Mouse (Mus musculus) adrenal gland, adult 10 weeks (tissue): Measurements from ENCODE around the gene Pnliprp2. TPM values are rescaled to one million over a fixed set of nuclear protein-coding genes. Genes with fewer than 3 reads are reported as not detected.

Source experiments
- polyA plus RNA-seq: library from polyadenylated mRNA; stranded (reverse); fragments of 350-450 nt; fragmentation: Illumina TruSeq; extraction: RNeasy Lipid Tissue Mini Kit (QIAGEN cat#74804); gene quantifications from one replicate; pipeline ENCODE4 v1.2.3, GENCODE M21; 2014; ENCODE audit warnings: low read depth, low replicate concordance

The Pnliprp2 gene
- not detected for polyA plus RNA-seq

DNA sequence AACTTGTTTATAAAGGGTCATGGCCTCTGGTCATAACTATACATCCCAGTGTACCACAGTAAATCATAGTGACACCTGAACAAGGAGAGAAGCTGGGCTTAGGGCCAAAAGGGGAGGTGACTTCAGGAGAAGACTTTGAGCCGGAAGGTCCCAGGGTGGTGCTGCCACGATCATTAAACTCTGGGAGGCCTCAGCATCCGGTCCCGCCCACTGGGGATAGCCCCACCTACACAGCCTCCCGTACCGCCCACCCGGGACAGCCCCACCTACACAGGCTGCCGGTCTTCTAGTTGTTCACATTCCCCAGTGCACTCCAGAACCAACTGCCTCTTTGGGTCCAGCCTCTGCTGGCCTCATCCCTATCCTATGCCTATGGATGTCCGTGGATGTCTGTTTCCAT lies at the start of gene Pnliprp2:
Gene Pnliprp2, plus strand, starts transcription at position 297 of the 400 bp plus-strand sequence.

DNA sequence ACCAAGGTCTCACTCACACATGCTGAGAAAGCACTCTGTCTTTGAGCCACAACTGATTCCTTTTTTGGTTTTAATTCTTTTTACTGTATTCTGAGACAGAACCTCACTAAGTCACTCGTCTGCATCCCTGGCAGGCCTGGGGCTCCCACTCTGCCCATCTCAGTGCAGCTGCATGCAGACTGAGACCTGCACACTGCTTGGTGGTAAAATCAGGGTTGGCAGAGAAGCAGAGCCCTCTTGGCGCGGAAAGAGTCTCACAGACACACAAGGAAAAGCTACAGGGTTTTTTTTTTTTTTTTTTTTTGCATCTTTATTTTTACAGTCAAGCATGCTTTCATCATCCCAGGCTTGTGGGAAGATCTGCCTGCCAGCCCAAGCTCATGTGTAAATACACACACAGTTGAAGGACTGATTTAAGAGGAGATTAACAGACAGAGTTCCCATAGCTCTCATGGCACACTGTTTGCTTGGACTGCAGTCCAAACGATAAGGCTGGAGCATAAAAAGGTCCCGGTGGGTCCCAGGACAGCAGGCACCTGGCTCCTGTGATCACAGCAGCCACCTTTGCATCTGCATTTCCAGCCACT lies 31.0 kb upstream of the Pnliprp2 start, which contains the start of gene Pnliprp1:
Gene Pnliprp1, plus strand, starts transcription at position 443 of the 587 bp plus-strand sequence.

GRCm38 (mm10) chr19:58794284-58794683 lies 34.8 kb downstream of the Pnliprp2 start, which contains the start of gene 1700019N19Rik:
Gene 1700019N19Rik (minus strand): TSS chr19:58794461.

Other genes with a start within 250 kb of the Pnliprp2 start
- not detected for gene Ccdc172, start 247.7 kb upstream of the Pnliprp2 start, polyA plus RNA-seq
- gene Pnlip, start 107.2 kb upstream of the Pnliprp2 start, polyA plus RNA-seq = 0.82 TPM
- not detected for gene Pnliprp1, start 30.8 kb upstream of the Pnliprp2 start, polyA plus RNA-seq
- gene 1700019N19Rik, start 34.7 kb downstream of the Pnliprp2 start, polyA plus RNA-seq = not detected
- gene Eno4, start 183.7 kb downstream of the Pnliprp2 start, polyA plus RNA-seq = not detected
- gene Hspa12a, start 183.9 kb downstream of the Pnliprp2 start, polyA plus RNA-seq = 78.0 TPM